ENCODE assay signal across 18 mouse cellular contexts in genomic region chr6:128527110-128527509, GRCm38 (mm10). TPM values are rescaled to one million over a fixed set of nuclear protein-coding genes. Genes with fewer than 3 reads are reported as not detected.
"Had no signal": no experiment of that assay in that cellular context is flagged by ENCODE, and none has a peak within 500 bp of the region (broad histone marks: within the 10 kb centered on the region; RNA-seq: fewer than 3 reads in every experiment).

No protein-coding gene starts in this region.

- H3K4me1 ChIP-seq: limb, embryonic 15.5 days had no signal

- H3K9me3 ChIP-seq: limb, embryonic 15.5 days had no signal

- H3K27me3 ChIP-seq: limb, embryonic 15.5 days had no signal

- ATAC-seq: lung, postnatal 0 days had no signal

- H3K27ac ChIP-seq: limb, embryonic 15.5 days; macrophage; stomach, postnatal 0 days had no signal

- DNase-seq: kidney, postnatal 25 days; layer of hippocampus, adult 9-11 months; layer of hippocampus, postnatal 36 days; lung, adult 2 months; midbrain, embryonic 14.5 days; thymus, postnatal 14 days had no signal

- H3K9ac ChIP-seq: limb, embryonic 15.5 days had no signal

- H3K36me3 ChIP-seq: limb, embryonic 15.5 days had no signal

- H3K4me2 ChIP-seq: limb, embryonic 15.5 days had no signal

- H3K4me3 ChIP-seq: limb, embryonic 15.5 days; myocyte had no signal

RNA-seq across cellular contexts. Expression of gene Pzp, which starts 0.6 kb away (rescaled TPM):
- total RNA-seq: layer of hippocampus, postnatal 36 days; left cerebral cortex, adult 8-10 months; left cerebral cortex, postnatal 25 days had no signal
- polyA plus RNA-seq: intestine, embryonic 14.5 days; macrophage; myocyte; neural tube, embryonic 11.5 days had no signal

RNA-seq across cellular contexts. Expression of gene A2ml1, which starts 54.3 kb away (rescaled TPM):
- total RNA-seq: neutrophil, adult 5-6 weeks had no signal
- polyA plus RNA-seq: kidney, adult 2 months; limb, embryonic 11.5 days; macrophage; myocyte; neural tube, embryonic 11.5 days had no signal
